Mouse (Mus musculus) testis, adult 2 months (tissue): ENCODE data around the gene Rbfox2.

Experiments
- CTCF ChIP-seq: fragments of 200-500 bp; IDR thresholded peaks from 2 replicates; pipeline ENCODE4 v1.5.1; 2012; ENCODE audit warnings: low read depth, mild to moderate bottlenecking, inconsistent platforms, low read length, moderate library complexity; ENCODE audit not compliant: control insufficient read depth, insufficient read depth, insufficient replicate concordance
- POLR2A ChIP-seq: fragments of 200-500 bp; IDR thresholded peaks from 2 replicates; pipeline ENCODE4 v1.6.1; 2012; ENCODE audit warnings: low read depth, mild to moderate bottlenecking, inconsistent platforms, low read length, moderate library complexity; ENCODE audit not compliant: control insufficient read depth

DNA sequence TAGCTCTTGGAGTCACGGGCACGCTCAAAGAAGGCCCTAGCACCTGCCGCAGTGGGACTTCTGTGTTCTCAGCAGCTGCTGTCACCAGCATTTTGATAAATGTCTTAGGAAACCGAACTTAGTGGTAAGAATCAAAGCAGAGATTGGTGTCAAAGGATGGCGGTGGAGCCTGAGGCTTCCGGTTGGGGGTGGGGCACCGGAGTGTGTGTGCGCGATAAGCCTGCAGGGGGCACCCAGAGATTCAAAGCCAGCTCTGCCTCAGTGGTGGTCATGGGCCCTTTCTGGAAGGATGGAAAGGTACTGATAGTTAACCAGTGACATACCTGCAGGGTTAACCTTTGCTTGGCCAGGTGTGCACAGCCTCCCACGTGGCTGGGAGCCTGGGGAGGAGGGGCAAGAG is 235.3 kb downstream of the Rbfox2 start:
- no peak; the same call in 1 of the 2 replicates for TF ChIP-seq CTCF
- no peak for TF ChIP-seq POLR2A
